Mouse (Mus musculus): ENCODE measurements around the gene Aplnr. TPM values are rescaled to one million over a fixed set of nuclear protein-coding genes. Genes with fewer than 3 reads are reported as not detected.

Aplnr gene
- polyA plus RNA-seq, 1 experiment = 3.3 TPM

DNA sequence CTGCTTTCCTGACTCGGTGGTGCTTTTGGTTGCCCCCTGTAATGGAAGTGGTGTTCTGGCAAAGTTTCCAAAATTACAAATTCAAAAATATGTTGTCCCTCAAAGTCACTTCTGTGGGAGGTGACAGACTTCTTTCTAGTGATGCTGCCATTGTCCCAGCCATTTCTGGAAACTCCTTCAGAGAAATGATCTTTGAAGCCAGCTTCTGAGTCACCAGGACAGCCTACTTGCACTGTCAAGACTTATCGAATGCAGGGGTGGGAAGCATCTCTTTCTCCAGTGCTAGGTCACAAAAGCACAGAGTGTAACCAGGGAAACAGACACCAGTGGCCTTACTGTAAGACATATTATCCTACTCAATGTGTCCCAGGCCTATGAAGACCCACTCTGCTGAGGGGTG, 15.2 kb downstream of the Aplnr start:
- no peaks in the 10 kb centered on the region for H3K4me1 ChIP-seq (ENCODE audit: control insufficient read depth, insufficient read depth, low read length)
- no peaks in the 10 kb centered on the region for H3K36me3 ChIP-seq (ENCODE audit: control insufficient read depth, insufficient read depth, low read length, poor library complexity, severe bottlenecking)
- H3K9me3 ChIP-seq (replicated peaks; ENCODE audit: control insufficient read depth, insufficient read depth, low read length, poor library complexity, severe bottlenecking) = no peaks in the 10 kb centered on the region
- no peak overlapping the region for H3K9ac ChIP-seq (ENCODE audit: low read depth, poor library complexity, severe bottlenecking)
- no peak overlapping the region for H3K4me3 ChIP-seq (ENCODE audit: low read depth, low read length)
- TF ChIP-seq EP300 (IDR thresholded peaks at IDR 0.05; ENCODE audit: insufficient read depth, low read depth, low read length) = no peak
- TF ChIP-seq POLR2A (IDR thresholded peaks at IDR 0.05; ENCODE audit: insufficient read depth, low read length) = no peak
- no peak for TF ChIP-seq CTCF (IDR thresholded peaks at IDR 0.05; ENCODE audit: low read depth, low read length)
- no peak overlapping the region for H3K27ac ChIP-seq (ENCODE audit: insufficient read depth, low read length)
- no peaks in the 10 kb centered on the region for H3K27me3 ChIP-seq (ENCODE audit: control insufficient read depth, insufficient read depth, low read length, poor library complexity, severe bottlenecking)

DNA sequence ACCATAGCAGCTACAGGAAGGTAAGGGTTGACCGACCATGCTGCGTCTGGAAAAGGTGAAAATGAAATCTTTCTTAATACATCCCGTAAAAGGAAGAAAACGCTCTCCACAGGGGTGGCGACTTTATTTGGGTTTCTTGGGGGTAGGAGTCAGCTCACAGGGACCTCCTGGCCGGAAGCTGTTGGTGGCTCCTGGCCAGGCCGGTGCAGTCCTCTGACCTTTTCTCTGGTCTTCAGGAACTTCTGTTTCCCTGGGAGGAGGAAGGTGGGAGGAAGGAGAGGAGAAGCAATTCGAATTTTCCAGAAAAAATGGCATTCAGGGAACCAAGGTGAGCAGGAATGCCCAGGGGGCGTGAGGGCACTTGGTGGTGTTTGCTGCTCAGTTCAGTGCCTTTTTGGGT, 19.3 kb downstream of the Aplnr start:
- H3K9me3 ChIP-seq (replicated peaks; ENCODE audit: control insufficient read depth, insufficient read depth, low read length, poor library complexity, severe bottlenecking) = no peaks in the 10 kb centered on the region
- H3K36me3 ChIP-seq (ENCODE audit: control insufficient read depth, insufficient read depth, low read length, poor library complexity, severe bottlenecking) = no peaks in the 10 kb centered on the region
- no peak overlapping the region for H3K9ac ChIP-seq (ENCODE audit: low read depth, poor library complexity, severe bottlenecking)
- TF ChIP-seq EP300 (IDR thresholded peaks at IDR 0.05; ENCODE audit: insufficient read depth, low read depth, low read length) = no peak
- no peak for TF ChIP-seq CTCF (IDR thresholded peaks at IDR 0.05; ENCODE audit: low read depth, low read length)
- no peak for TF ChIP-seq POLR2A (IDR thresholded peaks at IDR 0.05; ENCODE audit: insufficient read depth, low read length)
- no peak overlapping the region for H3K27ac ChIP-seq (ENCODE audit: insufficient read depth, low read length)
- H3K27me3 ChIP-seq (ENCODE audit: control insufficient read depth, insufficient read depth, low read length, poor library complexity, severe bottlenecking) = no peaks in the 10 kb centered on the region
- H3K4me3 ChIP-seq (ENCODE audit: low read depth, low read length) = no peak overlapping the region
- H3K4me1 ChIP-seq (ENCODE audit: control insufficient read depth, insufficient read depth, low read length) = no peaks in the 10 kb centered on the region

DNA sequence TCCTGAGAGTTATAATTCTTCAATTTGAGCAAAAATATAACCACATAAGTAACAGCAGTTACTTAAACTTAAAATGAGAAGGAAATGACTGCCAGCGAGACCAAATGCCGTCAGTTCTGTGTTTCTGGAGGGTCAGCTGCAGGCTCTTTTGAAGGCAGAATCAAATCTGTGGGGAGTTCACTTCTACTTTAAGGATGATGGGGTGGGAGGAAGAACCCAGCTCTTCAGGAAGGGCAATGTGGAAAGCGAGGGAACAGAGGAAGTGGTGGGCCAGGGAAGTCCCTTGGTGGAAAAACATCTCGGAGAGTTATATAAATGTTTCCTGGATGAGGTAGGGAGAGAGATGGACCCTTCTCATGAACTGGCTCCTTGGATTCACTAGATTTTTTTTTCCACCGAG, 20.1 kb downstream of the Aplnr start:
- TF ChIP-seq EP300 (IDR thresholded peaks at IDR 0.05; ENCODE audit: insufficient read depth, low read depth, low read length) (no peak), CTCF (IDR thresholded peaks at IDR 0.05; ENCODE audit: low read depth, low read length) (no peak), POLR2A (IDR thresholded peaks at IDR 0.05; ENCODE audit: insufficient read depth, low read length) (no peak)
- no peaks in the 10 kb centered on the region for H3K27me3 ChIP-seq (ENCODE audit: control insufficient read depth, insufficient read depth, low read length, poor library complexity, severe bottlenecking)
- no peaks in the 10 kb centered on the region for H3K36me3 ChIP-seq (ENCODE audit: control insufficient read depth, insufficient read depth, low read length, poor library complexity, severe bottlenecking)
- H3K4me1 ChIP-seq (ENCODE audit: control insufficient read depth, insufficient read depth, low read length) = no peaks in the 10 kb centered on the region
- H3K27ac ChIP-seq (ENCODE audit: insufficient read depth, low read length) = no peak overlapping the region
- no peak overlapping the region for H3K9ac ChIP-seq (ENCODE audit: low read depth, poor library complexity, severe bottlenecking)
- no peaks in the 10 kb centered on the region for H3K9me3 ChIP-seq (replicated peaks; ENCODE audit: control insufficient read depth, insufficient read depth, low read length, poor library complexity, severe bottlenecking)
- H3K4me3 ChIP-seq (ENCODE audit: low read depth, low read length) = no peak overlapping the region

DNA sequence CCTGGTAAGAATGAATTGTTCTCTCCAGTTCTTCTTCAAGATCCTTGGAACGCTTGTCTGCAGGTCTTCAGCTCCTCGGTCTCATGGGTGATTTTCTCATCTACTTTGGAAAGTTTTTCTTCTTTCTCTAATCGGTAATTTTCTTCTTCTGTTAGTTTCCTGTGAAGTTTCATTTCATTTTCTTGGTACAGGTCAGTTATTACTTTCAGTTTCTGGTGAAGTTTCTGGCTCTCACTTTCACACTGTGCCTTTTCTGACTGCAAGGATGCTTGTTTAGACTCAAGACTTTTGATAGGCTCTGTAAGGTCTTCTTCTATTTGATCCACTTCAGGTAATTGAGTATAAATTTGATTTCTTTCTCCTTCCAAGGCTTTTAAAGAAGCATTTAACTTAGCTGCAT, 21.4 kb downstream of the Aplnr start:
- Histone ChIP-seq H3K4me1 (ENCODE audit: control insufficient read depth, insufficient read depth, low read length) (no peaks in the 10 kb centered on the region), H3K4me3 (ENCODE audit: low read depth, low read length) (no peak overlapping the region), H3K9me3 (replicated peaks; ENCODE audit: control insufficient read depth, insufficient read depth, low read length, poor library complexity, severe bottlenecking) (no peaks in the 10 kb centered on the region), H3K36me3 (ENCODE audit: control insufficient read depth, insufficient read depth, low read length, poor library complexity, severe bottlenecking) (no peaks in the 10 kb centered on the region), H3K27me3 (ENCODE audit: control insufficient read depth, insufficient read depth, low read length, poor library complexity, severe bottlenecking) (no peaks in the 10 kb centered on the region), H3K9ac (ENCODE audit: low read depth, poor library complexity, severe bottlenecking) (no peak overlapping the region), H3K27ac (ENCODE audit: insufficient read depth, low read length) (no peak overlapping the region)
- no peak for TF ChIP-seq EP300 (IDR thresholded peaks at IDR 0.05; ENCODE audit: insufficient read depth, low read depth, low read length)

DNA sequence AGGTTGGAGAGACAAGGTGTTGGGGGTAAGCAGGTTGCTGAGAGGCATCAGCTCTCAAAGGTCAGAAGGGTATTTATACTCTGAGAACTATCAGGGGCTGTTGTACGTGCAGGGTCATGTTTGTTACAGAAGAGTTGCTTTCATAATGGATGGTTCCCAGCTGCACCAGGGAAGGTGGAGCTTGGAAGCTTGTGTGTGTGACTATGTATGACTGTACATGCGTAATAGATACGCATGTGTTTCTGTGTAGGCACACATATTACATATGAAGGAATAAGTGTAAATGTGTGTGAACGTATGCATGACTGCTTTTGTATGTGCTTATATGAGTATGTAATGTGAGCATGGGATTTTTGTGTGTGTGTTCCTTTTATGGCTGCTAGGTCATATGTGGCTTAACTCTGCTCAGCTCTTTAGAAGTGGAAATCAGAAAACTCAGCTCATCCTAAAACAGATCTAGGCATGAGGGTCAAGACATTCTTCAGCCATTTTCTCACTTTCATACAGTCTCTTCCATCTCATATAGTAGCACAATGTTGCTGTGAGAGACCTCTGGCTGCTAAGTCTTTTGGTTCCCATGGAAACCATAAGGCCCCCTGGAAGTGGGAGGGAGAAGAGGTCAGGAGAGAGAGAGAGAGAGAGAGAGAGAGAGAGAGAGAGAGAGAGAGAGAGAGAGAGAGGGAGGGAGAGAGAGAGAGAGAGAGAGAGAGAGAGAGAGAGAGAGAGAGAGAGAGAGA, 25.0 kb downstream of the Aplnr start:
- H3K27ac ChIP-seq (ENCODE audit: insufficient read depth, low read length) = no peak overlapping the region
- H3K4me1 ChIP-seq (ENCODE audit: control insufficient read depth, insufficient read depth, low read length) = no peaks in the 10 kb centered on the region
- no peaks in the 10 kb centered on the region for H3K9me3 ChIP-seq (replicated peaks; ENCODE audit: control insufficient read depth, insufficient read depth, low read length, poor library complexity, severe bottlenecking)
- H3K4me3 ChIP-seq (ENCODE audit: low read depth, low read length) = no peak overlapping the region
- no peaks in the 10 kb centered on the region for H3K27me3 ChIP-seq (ENCODE audit: control insufficient read depth, insufficient read depth, low read length, poor library complexity, severe bottlenecking)
- TF ChIP-seq POLR2A (IDR thresholded peaks at IDR 0.05; ENCODE audit: insufficient read depth, low read length) = no peak
- no peak for TF ChIP-seq EP300 (IDR thresholded peaks at IDR 0.05; ENCODE audit: insufficient read depth, low read depth, low read length)
- no peak for TF ChIP-seq CTCF (IDR thresholded peaks at IDR 0.05; ENCODE audit: low read depth, low read length)
- no peaks in the 10 kb centered on the region for H3K36me3 ChIP-seq (ENCODE audit: control insufficient read depth, insufficient read depth, low read length, poor library complexity, severe bottlenecking)
- H3K9ac ChIP-seq (ENCODE audit: low read depth, poor library complexity, severe bottlenecking) = no peak overlapping the region

DNA sequence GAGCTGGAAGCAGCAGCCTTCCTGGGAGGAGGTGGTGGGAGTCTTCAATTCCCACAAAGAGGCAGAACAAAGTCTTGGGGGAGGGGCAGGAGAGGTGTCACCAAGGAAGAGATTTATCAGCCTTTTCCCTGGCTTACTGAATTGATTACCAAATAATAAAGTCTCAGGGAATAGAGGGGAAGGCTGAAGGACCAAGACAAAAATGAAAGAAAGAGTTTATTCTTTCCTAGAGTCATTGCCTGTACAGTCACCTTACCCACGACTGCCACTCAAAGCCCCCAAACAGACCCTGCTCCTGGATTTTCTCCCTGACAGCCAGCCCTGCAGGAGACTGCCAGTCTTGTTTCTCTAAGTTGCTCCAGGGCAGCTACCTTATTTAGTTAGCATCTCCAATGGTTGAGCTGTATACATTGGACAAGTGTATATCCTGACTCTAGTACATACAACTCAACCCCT, 25.6 kb downstream of the Aplnr start:
- Histone ChIP-seq H3K9me3 (replicated peaks; ENCODE audit: control insufficient read depth, insufficient read depth, low read length, poor library complexity, severe bottlenecking) (no peaks in the 10 kb centered on the region), H3K4me3 (ENCODE audit: low read depth, low read length) (no peak overlapping the region), H3K27ac (ENCODE audit: insufficient read depth, low read length) (no peak overlapping the region), H3K4me1 (ENCODE audit: control insufficient read depth, insufficient read depth, low read length) (no peaks in the 10 kb centered on the region), H3K27me3 (ENCODE audit: control insufficient read depth, insufficient read depth, low read length, poor library complexity, severe bottlenecking) (no peaks in the 10 kb centered on the region), H3K36me3 (ENCODE audit: control insufficient read depth, insufficient read depth, low read length, poor library complexity, severe bottlenecking) (no peaks in the 10 kb centered on the region), H3K9ac (ENCODE audit: low read depth, poor library complexity, severe bottlenecking) (no peak overlapping the region)
- no peak for TF ChIP-seq EP300 (IDR thresholded peaks at IDR 0.05; ENCODE audit: insufficient read depth, low read depth, low read length)
- TF ChIP-seq CTCF (IDR thresholded peaks at IDR 0.05; ENCODE audit: low read depth, low read length) = no peak
- TF ChIP-seq POLR2A (IDR thresholded peaks at IDR 0.05; ENCODE audit: insufficient read depth, low read length) = no peak
